Mouse (Mus musculus) stomach, postnatal 0 days (tissue): ENCODE results near the gene Olfr1052. TPM values are rescaled to one million over a fixed set of nuclear protein-coding genes. Genes with fewer than 3 reads are reported as not detected.
"Not testable (repeated sequence)": the region's sequence is repeated elsewhere in the genome, so short reads cannot be mapped to it uniquely, and the experiment has no call there.

Source experiments
- ATAC-seq: fragments of 200-750 bp; cut with Nextera tagmentation; 2 replicates; pipeline ENCODE4 v1.8.0; 2017; ENCODE audit not compliant: low FRiP score, low TSS enrichment
- DNase-seq: peaks from one replicate; pipeline ENCODE4 v3.0.0-alpha.2; 2016; ENCODE audit warnings: low spot score
- H3K27ac ChIP-seq: fragments of 300-500 bp; sonication (generic); replicated peaks from 2 replicates; pipeline ENCODE4 v1.5.1; 2014; ENCODE audit warnings: mild to moderate bottlenecking, control low read depth
- H3K27me3 ChIP-seq: fragments of 300-500 bp; sonication (generic); 2 replicates; pipeline ENCODE4 v1.6.1; 2014; ENCODE audit warnings: low read length; ENCODE audit not compliant: control insufficient read depth, insufficient read depth
- H3K36me3 ChIP-seq: fragments of 300-500 bp; sonication (generic); 2 replicates; pipeline ENCODE4 v1.6.1; 2014; ENCODE audit warnings: low read length, mixed read lengths; ENCODE audit not compliant: control insufficient read depth, insufficient read depth
- H3K4me1 ChIP-seq: fragments of 300-500 bp; sonication (generic); replicated peaks from 2 replicates; pipeline ENCODE4 v1.6.1; 2014; ENCODE audit warnings: antibody characterized with exemption; ENCODE audit not compliant: control insufficient read depth, insufficient read depth
- H3K4me2 ChIP-seq: fragments of 300-500 bp; sonication (generic); replicated peaks from 2 replicates; pipeline ENCODE4 v1.6.1; 2014; ENCODE audit warnings: low read depth, mild to moderate bottlenecking, control low read depth, moderate library complexity
- H3K4me3 ChIP-seq: fragments of 300-500 bp; sonication (generic); 2 replicates; pipeline ENCODE4 v1.5.1; 2014; ENCODE audit warnings: low read depth, low read length, control low read depth
- H3K9ac ChIP-seq: fragments of 300-500 bp; sonication (generic); 2 replicates; pipeline ENCODE4 v1.6.1; 2014; ENCODE audit warnings: mild to moderate bottlenecking, low read length, control low read depth, mixed read lengths
- H3K9me3 ChIP-seq: fragments of 300-500 bp; sonication (generic); 2 replicates; pipeline ENCODE4 v1.6.1; 2016; ENCODE audit warnings: low read length; ENCODE audit not compliant: control insufficient read depth
- CTCF ChIP-seq: IDR thresholded peaks from 2 replicates; pipeline ENCODE4 v1.5.1; 2016; ENCODE audit warnings: antibody characterized with exemption, low read depth, mild to moderate bottlenecking, moderate library complexity
- EP300 ChIP-seq: optimal IDR thresholded peaks from 2 replicates; pipeline ENCODE3; 2016; ENCODE audit warnings: antibody characterized with exemption
- WGBS: fragments of 180-500 bp; shearing (Covaris S2); extraction: QIAGEN DNeasy Blood & Tissue Kit; methylation state at CpG from one replicate; pipeline ENCODE4 v1.1.7; 2014; 5-methylcytosine and 5-hydroxymethylcytosine counted together
- polyA plus RNA-seq: library from polyadenylated mRNA; unstranded; fragments of >200 nt; fragmentation: Nextera tagmentation; extraction: Ambion mirVana; gene quantifications from 2 replicates; pipeline ENCODE4 v1.2.1, GENCODE M21; 2015

Olfr1052 gene
- polyA plus RNA-seq: not detected in 2 replicates

DNA sequence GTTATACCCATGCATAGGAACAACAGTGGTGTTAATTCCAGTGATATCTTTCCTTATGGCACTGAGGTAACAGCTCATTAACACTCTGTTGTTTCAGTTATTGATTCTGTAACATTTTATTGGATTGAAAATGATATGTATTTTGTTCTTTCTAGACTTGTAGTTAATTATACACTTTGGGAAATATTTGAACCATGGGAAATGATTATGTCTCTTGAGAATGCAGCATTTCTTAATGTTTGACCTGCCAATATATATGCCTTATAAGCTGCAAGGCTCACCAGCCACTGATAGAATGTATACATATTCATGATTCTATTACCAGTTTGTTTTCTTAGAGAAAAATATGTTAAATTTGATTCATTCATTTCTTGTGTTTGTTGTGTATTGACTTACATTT, at the start of gene Olfr1052:
Olfr1052 (plus strand) TSS at position 301 of the 400 bp plus-strand sequence.
- Histone ChIP-seq H3K4me2 (no peak within 1 kb of the TSS), H3K4me1 (no peaks in the 10 kb centered on the region), H3K9ac (no peak within 1 kb of the TSS), H3K27ac (no peak within 1 kb of the TSS), H3K36me3 (no peaks in the 10 kb centered on the region), H3K27me3 (no peaks in the 10 kb centered on the region), H3K4me3 (no peak within 1 kb of the TSS), H3K9me3 (no peaks in the 10 kb centered on the region)
- no peak for TF ChIP-seq CTCF
- no peak for TF ChIP-seq EP300
- ATAC-seq (no peak), DNase-seq (no peak)

DNA sequence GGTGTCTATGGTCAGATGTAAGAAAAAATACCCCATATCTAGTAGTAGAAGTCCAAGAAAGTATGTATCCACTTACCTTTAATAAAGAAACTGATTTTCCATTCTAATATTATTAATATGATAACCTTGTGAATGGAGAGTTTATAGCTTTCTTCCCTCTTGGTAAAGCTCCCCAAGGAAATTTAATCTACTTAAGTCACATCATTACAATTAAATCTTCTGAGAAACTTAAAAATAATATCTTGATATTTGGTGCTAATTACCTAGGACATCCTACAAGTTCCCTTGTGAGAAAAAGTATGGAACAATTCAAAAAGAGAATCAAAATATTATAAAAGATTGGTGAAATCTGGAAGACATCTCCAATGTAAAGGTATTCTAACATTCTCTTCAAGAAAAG, 34.0 kb upstream of the Olfr1052 start, which contains the start of gene Olfr1049:
Olfr1049 (minus strand) TSS at position 101 of the 400 bp plus-strand sequence.
- not testable (repeated sequence) for H3K4me1 ChIP-seq, DNase-seq, H3K9ac ChIP-seq, H3K4me2 ChIP-seq, H3K4me3 ChIP-seq, H3K27me3 ChIP-seq, ATAC-seq, H3K36me3 ChIP-seq, H3K9me3 ChIP-seq, H3K27ac ChIP-seq

DNA sequence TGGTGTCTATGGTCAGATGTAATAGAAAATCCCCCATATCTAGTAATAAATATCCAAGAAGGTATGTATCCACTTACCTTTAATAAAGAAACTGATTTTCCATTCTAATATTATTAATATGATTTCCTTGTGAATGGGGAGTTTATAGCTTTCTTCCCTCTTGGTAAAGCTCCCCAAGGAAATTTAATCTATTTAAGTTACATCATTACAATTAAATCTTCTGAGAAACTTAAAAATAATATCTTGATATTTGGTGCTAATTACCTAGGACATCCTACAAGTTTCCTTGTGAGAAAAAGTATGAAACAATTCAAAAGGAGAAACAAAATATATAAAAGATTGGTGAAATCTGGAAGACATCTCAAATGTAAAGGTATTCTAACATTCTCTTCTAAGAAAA, 13.3 kb upstream of the Olfr1052 start, which contains the start of gene Olfr1051:
Olfr1051 (minus strand) TSS at position 101 of the 400 bp plus-strand sequence.
- DNase-seq, H3K4me1 ChIP-seq, H3K9me3 ChIP-seq, H3K27ac ChIP-seq, H3K4me2 ChIP-seq, H3K9ac ChIP-seq, H3K4me3 ChIP-seq, ATAC-seq, H3K36me3 ChIP-seq, H3K27me3 ChIP-seq: not testable (repeated sequence)

DNA sequence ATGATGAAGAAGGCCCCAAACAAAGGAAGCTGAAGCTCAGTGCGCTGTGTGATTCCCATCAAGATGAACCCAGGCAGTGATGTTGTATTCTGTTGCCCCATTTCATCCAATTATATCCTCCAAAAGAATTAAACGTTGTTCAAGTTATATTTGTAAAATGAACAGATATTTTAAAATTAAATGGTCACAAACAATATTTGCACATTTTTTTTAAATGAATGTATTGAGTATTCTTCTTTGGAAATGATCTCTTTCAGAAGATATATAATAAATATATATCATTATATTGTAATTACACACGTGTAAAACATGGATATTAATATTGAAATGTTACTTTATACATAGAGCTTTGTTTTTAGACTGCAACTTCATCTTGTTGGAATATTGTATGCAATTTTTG, 22.9 kb downstream of the Olfr1052 start, which contains the start of gene Olfr1053:
Olfr1053 (minus strand) TSS at position 101 of the 400 bp plus-strand sequence.
- H3K9ac ChIP-seq: no peak within 1 kb of the TSS
- DNase-seq: no peak
- WGBS: 59% methylated on average over 3 of the region's 3 CpGs
- no peaks in the 10 kb centered on the region for H3K4me1 ChIP-seq
- no peak within 1 kb of the TSS for H3K27ac ChIP-seq
- H3K36me3 ChIP-seq: no peaks in the 10 kb centered on the region
- no peak for TF ChIP-seq CTCF
- no peak for TF ChIP-seq EP300
- no peaks in the 10 kb centered on the region for H3K9me3 ChIP-seq
- no peak for ATAC-seq
- no peak within 1 kb of the TSS for H3K4me3 ChIP-seq
- no peak within 1 kb of the TSS for H3K4me2 ChIP-seq
- H3K27me3 ChIP-seq: no peaks in the 10 kb centered on the region

DNA sequence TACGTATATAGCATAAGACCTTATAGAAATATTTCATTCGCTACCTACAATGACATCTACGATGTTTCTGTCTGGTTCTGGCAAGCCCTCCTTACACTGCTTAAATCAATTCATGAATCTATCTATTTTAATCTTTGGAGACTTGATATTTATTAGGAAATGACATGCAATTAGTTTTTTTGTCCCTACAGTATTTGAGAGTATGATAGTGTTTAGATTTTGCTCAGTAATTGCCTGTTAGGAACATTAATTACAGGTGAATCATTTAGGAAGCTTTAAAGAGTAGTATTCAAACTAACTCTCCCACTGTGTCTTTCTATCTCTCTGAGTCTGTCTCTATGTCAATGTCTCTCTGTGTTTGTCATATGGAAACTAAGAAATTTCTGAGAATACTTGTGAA, 43.1 kb downstream of the Olfr1052 start, which contains the start of gene Olfr1054:
Olfr1054 (minus strand) TSS at position 101 of the 400 bp plus-strand sequence.
- TF ChIP-seq EP300 (no peak), CTCF (no peak)
- 77% methylated on average over 3 of the region's 3 CpGs for WGBS
- no peak within 1 kb of the TSS for H3K9ac ChIP-seq
- H3K27me3 ChIP-seq: no peaks in the 10 kb centered on the region
- no peak within 1 kb of the TSS for H3K27ac ChIP-seq
- H3K36me3 ChIP-seq: no peaks in the 10 kb centered on the region
- DNase-seq (no peak), ATAC-seq (no peak)
- no peaks in the 10 kb centered on the region for H3K9me3 ChIP-seq
- H3K4me3 ChIP-seq: no peak within 1 kb of the TSS
- H3K4me1 ChIP-seq: no peaks in the 10 kb centered on the region
- no peak within 1 kb of the TSS for H3K4me2 ChIP-seq

Other genes starting within 250 kb of the Olfr1052 start
- gene Olfr1034, start 246.6 kb upstream of the Olfr1052 start, polyA plus RNA-seq: 0.01 and 0.02 TPM in 2 replicates
- not detected in 2 replicates for gene Olfr1036, start 218.5 kb upstream of the Olfr1052 start, polyA plus RNA-seq
- gene Olfr1037, start 205.1 kb upstream of the Olfr1052 start, polyA plus RNA-seq: not detected in 2 replicates
- not detected in 2 replicates for gene Olfr1039, start 156.5 kb upstream of the Olfr1052 start, polyA plus RNA-seq
- gene Olfr1040, start 145.7 kb upstream of the Olfr1052 start, polyA plus RNA-seq: not detected in 2 replicates
- 0.01 TPM in 1 of 2 replicates, not detected in the other for gene Olfr1042, start 130.6 kb upstream of the Olfr1052 start, polyA plus RNA-seq
- gene Olfr1043, start 124.9 kb upstream of the Olfr1052 start, polyA plus RNA-seq: not detected in 2 replicates
- gene Olfr1044, start 114.6 kb upstream of the Olfr1052 start, polyA plus RNA-seq: not detected in 2 replicates
- gene Olfr52, start 106.8 kb upstream of the Olfr1052 start, polyA plus RNA-seq: 0.05 TPM in 1 of 2 replicates, not detected in the other
- not detected in 2 replicates for gene Olfr1045, start 89.4 kb upstream of the Olfr1052 start, polyA plus RNA-seq
- gene Olfr1046, start 73.1 kb upstream of the Olfr1052 start, polyA plus RNA-seq: not detected in 2 replicates
- not detected in 2 replicates for gene Olfr1047, start 61.1 kb upstream of the Olfr1052 start, polyA plus RNA-seq
- gene Olfr1048, start 52.2 kb upstream of the Olfr1052 start, polyA plus RNA-seq: not detected in 2 replicates
- not detected in 2 replicates for gene Olfr1049, start 34.1 kb upstream of the Olfr1052 start, polyA plus RNA-seq
- not detected in 2 replicates for gene Olfr1051, start 13.4 kb upstream of the Olfr1052 start, polyA plus RNA-seq
- gene Olfr1053, start 22.8 kb downstream of the Olfr1052 start, polyA plus RNA-seq: not detected in 2 replicates
- not detected in 2 replicates for gene Olfr1054, start 43.0 kb downstream of the Olfr1052 start, polyA plus RNA-seq
- not detected in 2 replicates for gene Olfr1055, start 57.8 kb downstream of the Olfr1052 start, polyA plus RNA-seq
- not detected in 2 replicates for gene Olfr1056, start 70.0 kb downstream of the Olfr1052 start, polyA plus RNA-seq
- not detected in 2 replicates for gene Olfr1057, start 85.9 kb downstream of the Olfr1052 start, polyA plus RNA-seq
- gene Olfr1058, start 96.1 kb downstream of the Olfr1052 start, polyA plus RNA-seq: not detected in 2 replicates
- gene Olfr1061, start 121.6 kb downstream of the Olfr1052 start, polyA plus RNA-seq: not detected in 2 replicates
- not detected in 2 replicates for gene Olfr1062, start 134.3 kb downstream of the Olfr1052 start, polyA plus RNA-seq
- not detected in 2 replicates for gene Olfr1065, start 158.1 kb downstream of the Olfr1052 start, polyA plus RNA-seq
- gene Olfr1066, start 163.8 kb downstream of the Olfr1052 start, polyA plus RNA-seq: not detected in 2 replicates
- gene Olfr228, start 194.9 kb downstream of the Olfr1052 start, polyA plus RNA-seq: not detected in 2 replicates
- not detected in 2 replicates for gene Olfr1076, start 216.0 kb downstream of the Olfr1052 start, polyA plus RNA-seq